Mouse (Mus musculus) brain, adult 2 months (tissue): ENCODE results near the gene Uaca.

Experiments
- DNase-seq: peaks from one replicate; pipeline ENCODE4 v3.0.0; 2011; ENCODE audit warnings: low read depth, low spot score

The Uaca gene

GRCm38 (mm10) chr9:60794210-60794840 is at the start of gene Uaca:
Uaca (plus strand) TSS chr9:60794542.
- DNase-seq: peak; percentile 79

GRCm38 (mm10) chr9:60744971-60745370 is 49.4 kb upstream of the Uaca start:
- DNase-seq: no peak

GRCm38 (mm10) chr9:60746561-60746960 is 47.8 kb upstream of the Uaca start:
- no peak for DNase-seq

GRCm38 (mm10) chr9:60747672-60748071 is 46.7 kb upstream of the Uaca start:
- DNase-seq: no peak

GRCm38 (mm10) chr9:60748191-60748590 is 46.2 kb upstream of the Uaca start:
- DNase-seq: no peak

- no peak for DNase-seq
Observed at GRCm38 (mm10) chr9:60749105-60749504, 45.2 kb upstream of the Uaca start.

- DNase-seq: no peak
Observed at GRCm38 (mm10) chr9:60751098-60751497, 43.2 kb upstream of the Uaca start.

- no peak for DNase-seq
Observed at GRCm38 (mm10) chr9:60751971-60752370, 42.4 kb upstream of the Uaca start.

- no peak for DNase-seq
Observed at GRCm38 (mm10) chr9:60752636-60753035, 41.7 kb upstream of the Uaca start.

GRCm38 (mm10) chr9:60756258-60756657 is 38.1 kb upstream of the Uaca start:
- DNase-seq: peak; percentile 71

GRCm38 (mm10) chr9:60756866-60757740 is 37.2 kb upstream of the Uaca start:
- DNase-seq: no peak

GRCm38 (mm10) chr9:60757817-60758216 is 36.5 kb upstream of the Uaca start:
- no peak for DNase-seq

GRCm38 (mm10) chr9:60759436-60760007 is 34.8 kb upstream of the Uaca start:
- peak; percentile 12 for DNase-seq

- DNase-seq: no peak
Observed at GRCm38 (mm10) chr9:60765181-60765580, 29.2 kb upstream of the Uaca start.

GRCm38 (mm10) chr9:60768393-60768792 is 25.9 kb upstream of the Uaca start:
- DNase-seq: peak; percentile 4

- DNase-seq: no peak
Observed at GRCm38 (mm10) chr9:60769711-60770111, 24.6 kb upstream of the Uaca start.

- DNase-seq: no peak
Observed at GRCm38 (mm10) chr9:60773713-60774112, 20.6 kb upstream of the Uaca start.

- DNase-seq: peak; percentile 5
Observed at GRCm38 (mm10) chr9:60776899-60777298, 17.4 kb upstream of the Uaca start.

- no peak for DNase-seq
Observed at GRCm38 (mm10) chr9:60782057-60782789, 12.1 kb upstream of the Uaca start.

GRCm38 (mm10) chr9:60785069-60785468 is 9.3 kb upstream of the Uaca start:
- DNase-seq: no peak

GRCm38 (mm10) chr9:60787517-60788110 is 6.7 kb upstream of the Uaca start:
- no peak for DNase-seq

GRCm38 (mm10) chr9:60790282-60790681 is 4.1 kb upstream of the Uaca start:
- DNase-seq: no peak
